Mouse (Mus musculus) lung, postnatal 0 days (tissue): ENCODE data around the gene P4ha1.

Experiments
- CTCF ChIP-seq: IDR thresholded peaks from 2 replicates; pipeline ENCODE4 v1.5.1; 2016; ENCODE audit warnings: antibody characterized with exemption, mild to moderate bottlenecking
- EP300 ChIP-seq: IDR thresholded peaks from 2 replicates; pipeline ENCODE4 v1.6.1; 2016; ENCODE audit warnings: antibody characterized with exemption, mild to moderate bottlenecking, control low read depth

DNA sequence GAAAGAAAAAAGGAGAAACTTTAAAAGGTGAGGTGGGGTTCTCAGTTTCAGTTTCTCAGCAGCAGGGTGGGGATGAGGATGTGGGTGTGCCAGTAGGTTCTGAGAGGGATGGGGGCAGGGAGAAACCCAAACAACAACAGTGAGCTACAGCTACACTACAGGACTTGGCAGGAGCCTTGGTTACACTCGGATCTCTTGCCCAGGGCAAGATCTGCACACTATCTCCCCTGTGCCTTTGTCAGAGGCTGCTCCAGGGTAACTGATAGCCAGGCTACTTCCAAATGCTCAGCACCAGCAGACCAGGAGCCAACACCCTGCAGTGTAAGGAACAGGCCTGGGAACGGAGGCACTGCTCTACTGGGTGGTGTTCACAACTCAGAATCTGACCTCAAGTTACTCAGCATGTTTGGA is 57.3 kb downstream of the P4ha1 start:
- TF ChIP-seq EP300 (no peak), CTCF (no peak)
